Mouse (Mus musculus) MEL (cell line): ENCODE measurements around the gene 9130023H24Rik. TPM values are rescaled to one million over a fixed set of nuclear protein-coding genes. Genes with fewer than 3 reads are reported as not detected.

ENCODE experiments used
- DNase-seq: peaks from one replicate; pipeline ENCODE4 v3.0.0; 2011; ENCODE audit warnings: low read depth, low spot score
- H3K27ac ChIP-seq: 2 replicates; pipeline ENCODE4 v1.5.1; 2012; ENCODE audit warnings: low read depth, mild to moderate bottlenecking, control low read depth, low read length, moderate library complexity; ENCODE audit not compliant: control insufficient read depth
- H3K27me3 ChIP-seq, 2 experiments: fragments of 150-350 bp in 1 of 2; sonication (generic) in 1 of 2; 2 replicates each; pipeline ENCODE4 v1.6.1; 2012; ENCODE audit warnings: low read length in 2 of 2, mild to moderate bottlenecking in 2 of 2, improper control_type of control experiment in 1 of 2, moderate library complexity in 1 of 2; ENCODE audit not compliant: insufficient read depth in 2 of 2, control insufficient read depth in 1 of 2
- H3K36me3 ChIP-seq, 2 experiments: 2 replicates each; pipeline ENCODE4 v1.6.1; 2012 to 2014; ENCODE audit warnings: low read length in 2 of 2, improper control_type of control experiment in 1 of 2, inconsistent platforms in 1 of 2, mild to moderate bottlenecking in 1 of 2; ENCODE audit not compliant: insufficient read depth in 2 of 2, control insufficient read depth in 1 of 2
- H3K4me1 ChIP-seq, 2 experiments: fragments of 150-350 bp in 1 of 2; sonication (generic) in 1 of 2; 2 replicates each; pipeline ENCODE4 v1.6.1; 2012; ENCODE audit warnings: low read length in 2 of 2, improper control_type of control experiment in 1 of 2, mild to moderate bottlenecking in 1 of 2; ENCODE audit not compliant: insufficient read depth in 2 of 2, control insufficient read depth in 1 of 2
- H3K4me3 ChIP-seq, 2 experiments: fragments of 150-350 bp in 1 of 2; sonication (generic) in 1 of 2; 2 replicates each; pipeline ENCODE4 v1.5.1; 2012; ENCODE audit warnings: low read depth in 2 of 2, low read length in 2 of 2, mild to moderate bottlenecking in 2 of 2, moderate library complexity in 2 of 2, control low read depth in 1 of 2, improper control_type of control experiment in 1 of 2; ENCODE audit not compliant: control insufficient read depth in 1 of 2, insufficient read depth in 1 of 2
- H3K79me2 ChIP-seq: 2 replicates; pipeline ENCODE4 v1.6.1; 2012; ENCODE audit warnings: mild to moderate bottlenecking, low read length, moderate library complexity; ENCODE audit not compliant: control insufficient read depth, poor library complexity, insufficient read depth
- H3K9ac ChIP-seq: 2 replicates; pipeline ENCODE4 v1.6.1; 2012; ENCODE audit warnings: low read depth, mild to moderate bottlenecking, control low read depth, low read length, moderate library complexity; ENCODE audit not compliant: control insufficient read depth, poor library complexity, severe bottlenecking
- H3K9me3 ChIP-seq: fragments of 150-350 bp; sonication (generic); replicated peaks from 2 replicates; pipeline ENCODE4 v1.6.1; 2012; ENCODE audit warnings: mild to moderate bottlenecking, low read length, improper control_type of control experiment, moderate library complexity; ENCODE audit not compliant: insufficient read depth
- CHD1 ChIP-seq: IDR thresholded peaks from 2 replicates; pipeline ENCODE4 v1.6.1; 2012; ENCODE audit warnings: low read depth, mild to moderate bottlenecking, inconsistent platforms, low read length, improper control_type of control experiment
- E2F4 ChIP-seq: IDR thresholded peaks from 2 replicates; pipeline ENCODE4 v1.6.1; 2011; ENCODE audit warnings: low read depth, low read length, improper control_type of control experiment, borderline replicate concordance
- ELF1 ChIP-seq: IDR thresholded peaks from 2 replicates; pipeline ENCODE4 v1.6.1; 2014; ENCODE audit warnings: low read depth, mild to moderate bottlenecking, inconsistent platforms, low read length, improper control_type of control experiment, moderate library complexity
- GABPA ChIP-seq: IDR thresholded peaks from 2 replicates; pipeline ENCODE4 v1.6.1; 2012; ENCODE audit warnings: low read depth, mild to moderate bottlenecking, inconsistent platforms, low read length, improper control_type of control experiment, moderate library complexity
- GATA1 ChIP-seq: IDR thresholded peaks from 2 replicates; pipeline ENCODE4 v1.6.1; 2011; ENCODE audit warnings: low read depth, low read length, improper control_type of control experiment
- HCFC1 ChIP-seq: IDR thresholded peaks from 2 replicates; pipeline ENCODE4 v1.6.1; 2012; ENCODE audit warnings: low read depth, mild to moderate bottlenecking, inconsistent platforms, low read length, improper control_type of control experiment, moderate library complexity
- JUND ChIP-seq: IDR thresholded peaks from 2 replicates; pipeline ENCODE4 v1.6.1; 2011; ENCODE audit warnings: low read depth, mild to moderate bottlenecking, improper control_type of control experiment, low read length
- KAT2A ChIP-seq: conservative IDR thresholded peaks from 2 replicates; pipeline ENCODE4 v1.6.1; 2012; ENCODE audit warnings: low read depth, low read length, improper control_type of control experiment, inconsistent platforms
- MAFK ChIP-seq: IDR thresholded peaks from 2 replicates; pipeline ENCODE4 v1.6.1; 2011; ENCODE audit warnings: low read depth, mild to moderate bottlenecking, low read length, improper control_type of control experiment, borderline replicate concordance
- MAX ChIP-seq: IDR thresholded peaks from 2 replicates; pipeline ENCODE4 v1.6.1; 2011; ENCODE audit warnings: low read length, improper control_type of control experiment
- MAZ ChIP-seq: IDR thresholded peaks from 2 replicates; pipeline ENCODE4 v1.6.1; 2012; ENCODE audit warnings: low read depth, mild to moderate bottlenecking, inconsistent platforms, low read length, improper control_type of control experiment
- MEF2A ChIP-seq: IDR thresholded peaks from 2 replicates; pipeline ENCODE4 v1.6.1; 2014; ENCODE audit warnings: low read depth, mild to moderate bottlenecking, inconsistent platforms, low read length, improper control_type of control experiment; ENCODE audit not compliant: poor library complexity, insufficient replicate concordance, severe bottlenecking; ENCODE audit errors: extremely low read depth
- MXI1 ChIP-seq: IDR thresholded peaks from 2 replicates; pipeline ENCODE4 v1.6.1; 2011; ENCODE audit warnings: mild to moderate bottlenecking, low read depth, low read length, improper control_type of control experiment
- MYB ChIP-seq: IDR thresholded peaks from 2 replicates; pipeline ENCODE4 v1.6.1; 2011; ENCODE audit warnings: mild to moderate bottlenecking, low read depth, low read length, improper control_type of control experiment
- MYC ChIP-seq: IDR thresholded peaks from 2 replicates; pipeline ENCODE4 v1.6.1; 2011; ENCODE audit warnings: low read depth, mild to moderate bottlenecking, low read length, improper control_type of control experiment, moderate library complexity
- NELFE ChIP-seq: IDR thresholded peaks from 2 replicates; pipeline ENCODE4 v1.6.1; 2011; ENCODE audit warnings: low read depth, low read length, improper control_type of control experiment
- POLR2AphosphoS2 ChIP-seq: IDR thresholded peaks from 2 replicates; pipeline ENCODE4 v1.6.1; 2011; ENCODE audit warnings: low read length, improper control_type of control experiment
- SIN3A ChIP-seq: IDR thresholded peaks from 2 replicates; pipeline ENCODE4 v1.6.1; 2012; ENCODE audit warnings: low read length, improper control_type of control experiment, inconsistent platforms
- TBP ChIP-seq: IDR thresholded peaks from 2 replicates; pipeline ENCODE4 v1.8.0; 2011; ENCODE audit warnings: low read depth, low read length, improper control_type of control experiment
- TCF12 ChIP-seq: IDR thresholded peaks from 2 replicates; pipeline ENCODE4 v1.6.1; 2014; ENCODE audit warnings: low read depth, mild to moderate bottlenecking, inconsistent platforms, low read length, improper control_type of control experiment, moderate library complexity
- UBTF ChIP-seq: IDR thresholded peaks from 2 replicates; pipeline ENCODE4 v1.6.1; 2012; ENCODE audit warnings: low read depth, mild to moderate bottlenecking, inconsistent platforms, low read length, improper control_type of control experiment, moderate library complexity, borderline replicate concordance; ENCODE audit not compliant: insufficient read depth
- USF1 ChIP-seq: IDR thresholded peaks from 2 replicates; pipeline ENCODE4 v1.6.1; 2014; ENCODE audit warnings: low read depth, mild to moderate bottlenecking, inconsistent platforms, low read length, improper control_type of control experiment, moderate library complexity
- USF2 ChIP-seq, 2 experiments: IDR thresholded peaks; 2 replicates each; pipeline ENCODE4 v1.6.1; 2011 to 2012; ENCODE audit warnings: improper control_type of control experiment in 2 of 2, low read length in 2 of 2, borderline replicate concordance in 1 of 2, inconsistent platforms in 1 of 2, low read depth in 1 of 2, mild to moderate bottlenecking in 1 of 2; ENCODE audit not compliant: insufficient read depth in 1 of 2
- ZC3H11A ChIP-seq: IDR thresholded peaks from 2 replicates; pipeline ENCODE4 v1.6.1; 2012; ENCODE audit warnings: low read depth, mild to moderate bottlenecking, inconsistent platforms, low read length, improper control_type of control experiment
- ZKSCAN1 ChIP-seq: IDR thresholded peaks from 2 replicates; pipeline ENCODE4 v1.6.1; 2012; ENCODE audit warnings: low read depth, mild to moderate bottlenecking, inconsistent platforms, low read length, improper control_type of control experiment, moderate library complexity
- ZNF384 ChIP-seq: IDR thresholded peaks from 2 replicates; pipeline ENCODE4 v1.6.1; 2012; ENCODE audit warnings: low read depth, mild to moderate bottlenecking, inconsistent platforms, low read length, improper control_type of control experiment
- polyA plus RNA-seq, 2 experiments: library from polyadenylated mRNA; stranded (reverse) in 1 of 2; unstranded in 1 of 2; fragments of >175 nt in 1 of 2; fragments of >200 nt in 1 of 2; gene quantifications; 2 replicates each; pipeline versions ENCODE4 v1.2.1 to v1.2.4; 2012; ENCODE audit warnings: low replicate concordance in 2 of 2, low read depth in 1 of 2; ENCODE audit not compliant: insufficient read length in 2 of 2, insufficient read depth in 1 of 2, missing spikeins in 1 of 2
- total RNA-seq: library from RNA; depleted of rRNA; stranded (reverse); fragments of 300-350 nt; gene quantifications from 2 replicates; pipeline ENCODE4 v1.2.3, GENCODE M21; 2012

9130023H24Rik gene
- total and polyA plus RNA-seq, 3 experiments = 0.96 to 1.5 TPM; not detected in 1

DNA sequence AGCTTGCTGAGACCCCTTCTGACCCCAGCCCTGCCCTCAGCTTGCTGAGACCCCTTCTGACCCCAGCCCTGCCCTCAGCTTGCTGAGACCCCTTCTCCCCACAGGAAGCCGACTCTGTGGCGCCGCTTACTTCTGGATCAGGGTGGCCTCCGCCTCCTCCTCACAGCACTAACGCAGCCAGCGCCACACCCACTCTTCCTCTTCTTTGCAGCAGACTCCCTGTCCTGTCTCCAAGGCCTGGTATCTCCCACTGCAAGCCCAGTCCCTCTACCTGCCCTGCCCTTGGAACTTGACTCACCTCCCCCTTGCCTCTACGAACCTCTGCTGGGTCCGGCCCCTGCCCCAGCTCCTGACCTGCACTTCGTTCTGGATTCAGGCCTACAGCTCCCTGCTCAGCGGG, 6.1 kb upstream of the 9130023H24Rik start:
- Histone ChIP-seq H3K36me3 (peaks cover 0 to 3% of the 10 kb centered on the region in 2 experiments; a peak in 2 of 4 replicates), H3K4me1 (peaks cover 0 to 6% of the 10 kb centered on the region in 2 experiments; a peak in 1 of 4 replicates), H3K27me3 (no peaks in the 10 kb centered on the region), H3K9ac (no peak overlapping the region), H3K27ac (no peak overlapping the region), H3K9me3 (no peaks in the 10 kb centered on the region), H3K79me2 (peaks cover 2% of the 10 kb centered on the region; the same call in 1 of the 2 replicates), H3K4me3 (no peak overlapping the region)
- DNase-seq = no peak
- TF ChIP-seq UBTF (no peak), SIN3A (no peak), ZNF384 (no peak), ELF1 (no peak), ZKSCAN1 (no peak), GABPA (no peak), ZC3H11A (no peak), TBP (no peak), JUND (no peak), HCFC1 (no peak), CHD1 (no peak), MAFK (no peak), USF2 (IDR thresholded peaks at IDR 0.05; ENCODE audit: borderline replicate concordance in 1 of 2, insufficient read depth in 1 of 2, low read depth in 1 of 2, low read length in 2 of 2) (no peak), MAX (no peak)

DNA sequence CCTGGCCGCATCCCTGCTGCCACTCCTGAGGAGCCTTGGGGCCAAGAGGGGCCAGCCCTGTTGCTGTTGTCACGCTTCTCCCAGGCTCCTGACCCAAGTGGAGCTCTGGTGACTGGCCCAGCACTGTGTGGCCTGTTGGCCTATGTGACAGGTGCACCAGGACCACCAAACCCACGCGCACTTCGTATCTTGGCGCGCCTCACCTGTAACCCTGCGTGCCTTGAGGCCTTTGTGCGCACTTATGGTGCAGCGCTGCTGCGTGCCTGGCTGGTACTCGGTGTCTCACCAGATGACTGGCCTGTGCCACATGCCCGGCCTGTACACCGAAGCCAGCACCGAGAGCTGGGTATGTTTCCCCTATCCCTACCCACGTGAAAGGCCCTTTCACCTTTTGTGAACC, 4.5 kb upstream of the 9130023H24Rik start:
- TF ChIP-seq GATA1 (no peak), GABPA (no peak), MAZ (no peak), MXI1 (no peak), MYB (no peak), KAT2A (no peak), USF1 (no peak), NELFE (no peak), E2F4 (no peak), POLR2AphosphoS2 (no peak), ELF1 (no peak), UBTF (no peak), MEF2A (no peak), TCF12 (no peak), MYC (no peak), ZKSCAN1 (no peak), TBP (no peak)
- H3K4me3 ChIP-seq = no peak overlapping the region

More for the DNA sequence above, 4.5 kb upstream of the 9130023H24Rik start:
- Histone ChIP-seq H3K36me3 (peaks cover 0 to 7% of the 10 kb centered on the region in 2 experiments; a peak in 2 of 4 replicates), H3K4me1 (peaks cover 0 to 6% of the 10 kb centered on the region in 2 experiments; a peak in 2 of 4 replicates), H3K27me3 (no peaks in the 10 kb centered on the region), H3K9me3 (no peaks in the 10 kb centered on the region), H3K79me2 (peaks cover 6% of the 10 kb centered on the region), H3K9ac (no peak overlapping the region), H3K27ac (no peak overlapping the region)
- DNase-seq = no peak
